Mouse (Mus musculus) olfactory bulb, adult 2 months (tissue): ENCODE measurements around the gene Plcb4. TPM values are rescaled to one million over a fixed set of nuclear protein-coding genes. Genes with fewer than 3 reads are reported as not detected.

Experiments
- H3K27ac ChIP-seq: fragments of 200-500 bp; 2 replicates; pipeline ENCODE4 v1.5.1; 2012; ENCODE audit warnings: low read depth, low read length; ENCODE audit not compliant: insufficient read depth
- H3K4me1 ChIP-seq: fragments of 200-500 bp; 2 replicates; pipeline ENCODE4 v1.6.1; 2012; ENCODE audit warnings: low read length; ENCODE audit not compliant: control insufficient read depth, insufficient read depth
- H3K4me3 ChIP-seq: fragments of 200-500 bp; 2 replicates; pipeline ENCODE4 v1.5.1; 2012; ENCODE audit warnings: mild to moderate bottlenecking, low read depth, low read length, moderate library complexity; ENCODE audit not compliant: insufficient read depth
- CTCF ChIP-seq: fragments of 200-500 bp; IDR thresholded peaks from 2 replicates; pipeline ENCODE4 v1.5.1; 2012; ENCODE audit warnings: low read depth, mild to moderate bottlenecking, low read length, moderate library complexity; ENCODE audit not compliant: insufficient read depth
- POLR2A ChIP-seq: fragments of 200-500 bp; IDR thresholded peaks from 2 replicates; pipeline ENCODE4 v1.6.1; 2012; ENCODE audit warnings: mild to moderate bottlenecking, low read depth, low read length, moderate library complexity; ENCODE audit not compliant: insufficient read depth
- WGBS: fragments of 180-500 bp; shearing (Covaris S2); methylation state at CpG from one replicate; pipeline ENCODE4 v1.1.7; 2018; 5-methylcytosine and 5-hydroxymethylcytosine counted together
- polyA plus RNA-seq: library from polyadenylated mRNA; stranded (reverse); fragments of >200 nt; gene quantifications from 2 replicates; pipeline ENCODE4 v1.2.4, GENCODE M21; 2012; ENCODE audit warnings: low replicate concordance; ENCODE audit not compliant: missing spikeins, insufficient read depth, insufficient read length

The Plcb4 gene
- polyA plus RNA-seq, 1 experiment: not detected

DNA sequence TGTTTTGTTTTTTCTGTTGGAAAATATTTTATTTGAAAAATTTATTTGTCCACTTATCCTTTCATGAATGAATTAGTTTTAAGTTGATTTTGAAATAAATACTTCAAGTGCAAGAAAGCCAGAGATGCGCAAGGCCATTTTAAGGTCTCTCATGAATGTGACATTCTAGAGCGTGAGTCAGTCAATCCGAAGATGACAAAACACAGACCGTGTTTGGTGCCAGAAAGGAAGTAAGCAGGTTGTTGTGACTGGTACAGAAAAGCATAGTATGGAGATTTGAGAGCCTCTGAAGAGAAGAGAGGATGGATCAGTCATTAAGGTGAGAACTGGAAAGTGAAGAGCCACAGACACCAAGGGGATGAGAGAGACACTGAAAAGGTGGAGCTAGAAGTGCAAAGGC lies 246.0 kb downstream of the Plcb4 start:
- TF ChIP-seq POLR2A (no peak), CTCF (no peak)
- WGBS: 92% methylated on average over 4 of the region's 4 CpGs
- no peak overlapping the region for H3K27ac ChIP-seq
- peaks cover 2% of the 10 kb centered on the region; the same call in 1 of the 2 replicates for H3K4me1 ChIP-seq
- H3K4me3 ChIP-seq: no peak overlapping the region

DNA sequence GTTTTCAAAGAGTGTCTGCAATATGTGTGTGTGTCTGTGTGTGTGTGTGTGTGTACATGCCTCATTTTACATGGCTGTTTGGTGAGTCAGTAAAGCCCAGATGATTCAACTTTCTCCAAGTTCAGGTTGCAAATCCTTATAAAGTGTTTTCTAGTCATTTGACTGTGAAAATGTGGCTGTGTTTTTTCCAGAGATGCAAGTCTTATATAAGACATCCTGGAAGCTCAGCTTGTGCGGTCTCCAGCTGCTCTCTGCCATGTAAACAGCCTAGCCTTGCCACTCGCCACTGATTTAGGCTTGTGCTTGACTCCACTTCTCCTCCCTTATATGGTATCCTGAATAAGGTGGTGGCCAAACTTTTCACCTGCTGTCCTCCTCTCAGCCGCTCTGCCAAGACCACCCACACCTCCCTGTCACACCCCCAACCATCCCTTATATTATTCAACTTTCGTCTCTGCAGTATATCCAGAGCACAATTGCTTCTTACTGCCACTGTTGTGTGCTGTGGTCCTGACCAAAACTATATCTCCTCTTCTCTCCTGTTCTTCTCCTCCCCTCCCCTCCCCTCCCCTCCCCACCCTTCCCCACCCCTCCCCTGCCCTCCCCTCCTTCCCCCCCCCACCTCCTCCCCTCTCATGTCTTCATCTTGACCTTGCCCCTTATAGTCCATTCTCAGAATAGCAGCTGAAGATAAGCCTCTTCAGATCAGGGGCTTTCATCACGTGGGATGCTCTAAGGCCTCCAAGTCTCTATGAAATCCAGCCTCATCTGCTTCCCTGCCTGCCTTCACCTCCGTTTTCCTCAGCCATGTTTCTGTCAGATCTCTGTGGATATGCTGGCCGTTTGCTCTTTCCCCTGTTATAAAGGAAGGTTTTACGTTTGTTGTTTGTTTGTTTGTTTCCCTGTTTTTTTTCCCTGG lies 255.8 kb downstream of the Plcb4 start:
- Histone ChIP-seq H3K27ac (no peak overlapping the region), H3K4me3 (no peak overlapping the region), H3K4me1 (no peaks in the 10 kb centered on the region)
- TF ChIP-seq CTCF (no peak), POLR2A (no peak)
- WGBS: 69% methylated on average over 8 of the region's 8 CpGs

GRCm38 (mm10) chr2:135915928-135916327 lies 257.1 kb downstream of the Plcb4 start:
- WGBS: 57% methylated on average over 10 of the region's 10 CpGs
- no peak overlapping the region for H3K27ac ChIP-seq
- TF ChIP-seq POLR2A: no peak
- H3K4me3 ChIP-seq: no peak overlapping the region
- H3K4me1 ChIP-seq: no peaks in the 10 kb centered on the region

GRCm38 (mm10) chr2:135917000-135917399 lies 258.2 kb downstream of the Plcb4 start:
- no peak overlapping the region for H3K4me3 ChIP-seq
- H3K27ac ChIP-seq: no peak overlapping the region
- no peaks in the 10 kb centered on the region for H3K4me1 ChIP-seq
- TF ChIP-seq POLR2A: no peak
- no peak for TF ChIP-seq CTCF
- WGBS: 87% methylated on average over 3 of the region's 3 CpGs

- TF ChIP-seq CTCF: no peak
- no peak for TF ChIP-seq POLR2A
- Histone ChIP-seq H3K4me3 (no peak overlapping the region), H3K4me1 (0 out of 2 replicates have a peak, but pooled peaks cover 3% of the 10 kb centered on the region), H3K27ac (no peak overlapping the region)
- whole genome bisulfite sequencing: 78% methylated on average over 5 of the region's 5 CpGs
Measured at GRCm38 (mm10) chr2:135918116-135918515, 259.3 kb downstream of the Plcb4 start.

DNA sequence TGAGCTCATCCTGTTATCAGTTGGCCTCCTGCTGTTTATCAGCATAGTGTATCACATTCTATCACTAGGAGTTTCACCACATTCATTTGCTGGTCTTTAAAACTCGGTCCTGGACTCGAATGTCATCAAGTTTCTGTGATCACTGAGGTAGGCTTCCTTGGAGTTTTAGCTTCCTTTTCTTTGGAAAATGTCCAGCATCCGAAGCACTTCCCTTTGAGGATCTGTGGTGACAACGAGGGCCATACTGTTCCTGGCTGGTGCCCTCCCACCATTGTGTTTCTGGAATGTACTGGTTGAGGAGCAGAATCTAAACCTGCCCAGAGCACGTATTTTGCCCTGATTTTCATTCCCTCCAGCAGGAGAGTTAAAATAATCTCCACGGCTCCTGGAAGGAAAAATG lies 260.8 kb downstream of the Plcb4 start:
- 68% methylated on average over 6 of the region's 6 CpGs for WGBS
- H3K4me1 ChIP-seq: 0 out of 2 replicates have a peak, but pooled peaks cover 3% of the 10 kb centered on the region
- no peak overlapping the region for H3K27ac ChIP-seq
- TF ChIP-seq POLR2A (no peak), CTCF (no peak)
- H3K4me3 ChIP-seq: no peak overlapping the region

- no peak overlapping the region for H3K4me3 ChIP-seq
- no peak for TF ChIP-seq CTCF
- TF ChIP-seq POLR2A: no peak
- H3K4me1 ChIP-seq: peaks cover 6% of the 10 kb centered on the region; the same call in 1 of the 2 replicates
- H3K27ac ChIP-seq: no peak overlapping the region
- WGBS: 77% methylated on average over 8 of the region's 8 CpGs
Measured at GRCm38 (mm10) chr2:135926660-135927343, 268.0 kb downstream of the Plcb4 start.

- TF ChIP-seq POLR2A: no peak
- no peak for TF ChIP-seq CTCF
- H3K4me1 ChIP-seq: peaks cover 3% of the 10 kb centered on the region; the same call in 1 of the 2 replicates
- H3K4me3 ChIP-seq: no peak overlapping the region
- WGBS: 68% methylated on average over 9 of the region's 9 CpGs
- H3K27ac ChIP-seq: no peak overlapping the region
Measured at GRCm38 (mm10) chr2:135929021-135929720, 270.4 kb downstream of the Plcb4 start.
